Mouse (Mus musculus) left cerebral cortex, postnatal 36 days (tissue): ENCODE data around the gene Mcm10. TPM values are rescaled to one million over a fixed set of nuclear protein-coding genes. Genes with fewer than 3 reads are reported as not detected.

Experiments
- DNase-seq, 2 experiments: peaks; one replicate each; pipeline ENCODE4 v3.0.0; 2021 to 2022; ENCODE audit warnings: low spot score in 2 of 2, mixed read lengths in 1 of 2
- intact Hi-C: fragments of 180-260 bp; cut with DNase I; formaldehyde crosslinking; loops from one replicate; pipeline ENCODE4 v1.15.1; 2025
- total RNA-seq, 2 experiments: library from RNA; stranded (reverse); gene quantifications; 2 replicates each; pipeline ENCODE4 v1.2.3; 2021

Mcm10 gene
- total RNA-seq = under 1 TPM; 0.79 to 0.96 TPM

DNA sequence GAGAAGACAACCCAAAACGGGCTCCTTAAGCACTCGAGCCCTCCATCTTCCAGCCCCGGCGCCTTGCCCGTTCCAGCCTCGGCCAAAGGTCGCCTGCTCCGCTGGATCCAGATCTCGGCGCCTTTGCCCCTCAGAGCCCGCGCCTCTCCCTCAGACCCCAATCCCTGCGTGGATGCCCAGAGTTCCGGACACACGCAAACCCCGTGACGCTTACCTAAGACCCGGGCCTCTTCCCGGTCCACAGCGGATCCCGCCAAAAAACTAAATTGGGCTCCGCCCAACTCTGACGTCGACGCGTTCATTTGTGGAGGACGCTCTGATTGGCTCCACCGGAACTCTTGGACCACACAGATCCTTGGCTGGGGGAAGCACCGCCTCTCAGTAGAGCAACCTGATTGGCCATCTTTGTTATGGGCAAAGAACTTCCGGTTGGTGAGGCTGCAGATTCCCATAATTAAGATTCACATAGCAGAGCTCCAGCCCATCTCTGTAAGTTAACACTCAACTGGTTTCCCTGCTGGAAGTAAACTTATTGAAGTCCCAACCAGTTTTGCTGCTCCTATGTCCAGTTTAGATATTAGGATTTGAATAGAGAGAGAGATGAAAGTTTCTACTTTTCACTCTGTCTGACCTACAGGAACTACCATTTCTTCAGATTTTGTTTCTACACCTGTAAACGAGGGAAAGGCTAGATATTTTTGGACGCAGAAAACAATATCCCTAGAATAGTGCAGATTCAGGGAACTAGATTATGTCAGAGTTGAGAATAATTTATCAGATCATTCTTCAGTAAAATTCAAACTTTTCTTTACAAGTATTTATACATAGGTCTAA lies at the start of gene Mcm10:
Mcm10 (minus strand) TSS at position 301 of the 834 bp plus-strand sequence.
- intact Hi-C loops = no loop called here

DNA sequence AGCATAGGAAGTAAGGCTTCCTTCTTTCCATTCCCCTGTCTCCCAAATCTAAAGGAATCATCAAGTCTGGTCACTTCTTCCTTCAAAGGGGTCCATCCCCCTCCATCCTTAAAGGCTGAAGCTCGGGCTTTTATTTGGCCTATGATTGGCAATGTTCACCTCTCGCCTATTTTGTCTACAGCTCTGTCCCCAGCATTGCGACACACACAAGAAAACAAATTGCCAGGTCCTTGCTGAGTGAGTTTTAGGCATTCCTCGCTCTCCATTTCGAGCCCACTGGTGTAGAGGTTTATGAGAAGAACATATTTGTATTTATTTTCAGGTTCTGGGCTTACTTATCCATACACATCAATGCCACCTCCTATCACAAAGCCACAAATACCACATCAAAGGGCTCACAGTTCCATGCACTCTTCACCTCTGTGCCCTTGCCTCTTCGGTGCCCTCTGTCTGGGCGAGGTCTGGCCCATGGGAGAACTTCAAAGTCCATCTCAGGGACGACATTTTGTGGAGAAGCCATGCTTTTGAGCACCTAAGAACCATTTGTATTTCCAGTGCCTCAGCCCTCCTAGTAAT lies 48.6 kb upstream of the Mcm10 start:
- intact Hi-C loops = no loop called here

More for the DNA sequence above, at the start of gene Mcm10:
- DNase-seq = peak; percentile 82 to 88

DNA sequence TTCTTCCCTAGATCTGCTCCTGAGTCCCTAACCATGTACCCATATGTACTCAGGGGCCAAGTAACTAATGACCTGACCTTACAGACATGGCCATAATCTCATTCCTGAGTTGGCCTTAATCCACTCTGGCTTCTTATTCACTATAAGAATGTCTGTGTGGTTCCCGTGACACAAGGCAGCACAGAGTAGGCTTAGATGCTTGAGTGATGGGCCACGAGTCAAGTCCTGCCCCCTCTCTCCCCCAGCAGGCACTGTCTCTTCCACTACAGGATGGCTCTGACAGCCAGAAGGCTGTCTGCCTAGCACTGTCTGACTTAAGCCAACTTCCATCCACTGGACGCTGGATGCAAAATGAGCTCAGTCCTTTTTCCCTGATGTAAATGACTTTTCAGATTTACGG lies 47.4 kb upstream of the Mcm10 start:
- no peak for DNase-seq

More for the DNA sequence above, 48.6 kb upstream of the Mcm10 start:
- no peak for DNase-seq

DNA sequence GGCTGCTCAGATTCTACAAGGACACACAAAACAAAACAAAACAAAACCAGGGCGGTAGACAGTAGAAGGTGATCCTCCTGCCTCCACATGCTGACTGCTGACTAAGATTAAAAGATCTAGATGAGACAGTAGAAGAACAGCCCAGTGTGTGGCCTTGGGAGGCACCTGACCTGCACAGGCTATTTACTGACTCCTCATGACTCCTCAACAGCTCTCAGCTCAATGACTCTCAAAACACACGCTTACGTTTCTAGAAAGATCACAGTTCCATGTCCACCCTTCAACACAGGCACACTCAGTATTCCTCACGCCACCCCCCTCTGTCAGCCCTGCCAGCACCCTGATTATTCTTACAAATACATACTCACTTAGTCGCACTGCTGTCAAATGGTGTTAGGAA lies 45.8 kb upstream of the Mcm10 start:
- intact Hi-C loops = no loop called here
- no peak for DNase-seq

More for the DNA sequence above, 47.4 kb upstream of the Mcm10 start:
- intact Hi-C loops = no loop called here

DNA sequence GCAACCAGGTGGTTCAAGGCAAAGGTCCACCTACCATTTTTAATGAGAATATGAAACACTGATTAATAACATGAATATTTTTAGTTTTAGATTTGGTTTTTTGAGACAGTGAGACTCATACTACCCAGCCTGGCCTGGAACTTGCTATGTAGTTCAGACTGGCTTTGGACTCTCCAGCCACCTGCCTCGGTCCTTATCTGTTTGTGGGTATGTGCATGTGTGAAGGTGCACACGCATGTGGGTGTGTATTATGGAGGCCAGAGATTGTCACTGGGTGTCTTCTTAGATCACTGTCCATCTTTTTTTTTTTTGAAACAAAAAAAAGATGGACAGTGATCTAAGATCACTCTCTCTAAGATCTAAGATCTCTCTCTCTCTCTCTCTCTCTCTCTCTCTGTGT lies 38.0 kb upstream of the Mcm10 start:
- intact Hi-C loops = no loop called here
- DNase-seq = no peak

DNA sequence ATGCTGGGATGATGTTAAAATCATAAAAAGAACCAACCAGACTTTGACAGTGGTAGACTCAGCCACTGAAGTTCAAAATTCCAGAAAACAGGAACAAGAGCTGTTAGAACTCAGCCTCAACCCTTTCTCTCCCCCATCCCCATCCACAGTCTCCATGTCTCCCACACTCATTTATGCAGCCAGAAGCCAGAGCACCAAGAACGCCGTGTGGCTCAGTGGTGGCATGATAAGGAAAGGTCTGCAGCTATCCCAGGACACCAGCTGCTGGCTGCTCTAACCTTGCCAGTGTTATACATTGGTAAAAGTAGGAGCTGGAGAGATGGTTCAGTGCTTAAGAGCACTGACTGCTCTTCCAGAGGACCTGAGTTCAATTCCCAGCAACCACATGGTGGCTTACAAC lies 34.4 kb upstream of the Mcm10 start:
- intact Hi-C loops = no loop called here
- no peak for DNase-seq

DNA sequence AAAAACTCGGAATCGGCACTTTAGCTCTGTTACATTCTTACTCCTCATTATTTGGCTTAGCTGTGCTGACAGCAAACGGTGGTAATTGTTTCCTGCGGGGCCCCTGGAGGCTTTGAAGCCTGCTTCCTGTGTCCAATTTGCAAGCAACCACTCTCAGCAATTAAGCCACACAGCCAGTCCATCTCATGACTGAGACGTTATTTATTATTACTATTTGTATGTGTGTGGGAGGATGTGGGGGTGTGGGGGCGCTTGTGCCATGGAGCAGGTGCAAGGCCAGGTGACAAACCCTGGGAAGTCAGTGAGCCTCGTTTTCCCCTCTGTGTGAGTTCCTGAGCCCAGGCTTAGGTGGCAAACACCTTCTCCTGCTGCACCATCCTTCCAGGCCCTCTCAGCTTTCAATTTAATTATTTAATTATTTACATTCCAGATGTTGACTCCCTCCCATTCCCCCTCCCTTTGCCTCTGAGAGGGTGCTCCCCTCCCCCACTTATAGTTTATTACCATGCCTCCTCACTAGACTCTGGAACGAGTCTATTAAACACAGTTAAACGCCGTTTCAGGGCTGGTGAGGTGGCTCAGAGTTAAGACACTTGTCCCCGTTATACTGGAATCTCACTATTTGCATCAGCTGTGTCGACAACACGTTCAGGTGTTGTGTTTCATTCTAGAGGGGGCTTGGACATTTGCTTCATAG lies 32.8 kb upstream of the Mcm10 start:
- intact Hi-C loops = no loop called here
- DNase-seq = no peak

DNA sequence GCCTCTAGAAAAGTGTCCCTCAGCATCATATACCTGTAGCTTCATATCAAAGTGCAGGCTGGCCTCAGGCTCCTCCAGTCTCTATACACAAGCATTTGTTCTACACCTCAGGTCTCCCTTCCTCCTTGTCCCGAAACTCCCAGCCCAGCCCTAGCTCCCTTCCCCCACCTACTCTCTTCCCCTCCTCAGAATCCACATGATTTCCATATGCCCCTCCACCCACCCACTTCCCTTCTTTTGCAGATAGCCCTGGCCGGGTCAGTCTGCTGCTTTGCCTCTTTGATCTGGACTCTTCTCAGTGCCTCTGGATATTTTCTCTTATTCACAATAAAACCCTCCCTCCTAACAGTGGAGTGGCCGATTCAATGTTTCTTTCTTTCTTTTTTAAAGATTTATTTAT lies 31.7 kb upstream of the Mcm10 start:
- no peak for DNase-seq
- intact Hi-C loops = no loop called here

DNA sequence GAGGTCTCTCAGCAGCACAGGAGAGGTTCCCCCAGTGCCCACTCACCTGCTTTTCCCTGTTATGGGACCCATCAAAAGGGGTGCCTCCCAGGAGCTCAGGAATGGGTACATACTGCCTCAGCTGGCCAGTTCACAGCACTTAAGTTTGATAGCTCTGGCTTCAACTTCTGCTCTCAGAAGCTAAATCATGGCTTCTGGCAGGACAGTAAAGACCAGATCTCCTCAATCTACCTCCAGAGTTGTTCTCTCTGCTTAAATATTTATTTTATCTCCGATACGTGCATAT lies 30.8 kb upstream of the Mcm10 start:
- intact Hi-C loops = no loop called here
- DNase-seq = no peak

DNA sequence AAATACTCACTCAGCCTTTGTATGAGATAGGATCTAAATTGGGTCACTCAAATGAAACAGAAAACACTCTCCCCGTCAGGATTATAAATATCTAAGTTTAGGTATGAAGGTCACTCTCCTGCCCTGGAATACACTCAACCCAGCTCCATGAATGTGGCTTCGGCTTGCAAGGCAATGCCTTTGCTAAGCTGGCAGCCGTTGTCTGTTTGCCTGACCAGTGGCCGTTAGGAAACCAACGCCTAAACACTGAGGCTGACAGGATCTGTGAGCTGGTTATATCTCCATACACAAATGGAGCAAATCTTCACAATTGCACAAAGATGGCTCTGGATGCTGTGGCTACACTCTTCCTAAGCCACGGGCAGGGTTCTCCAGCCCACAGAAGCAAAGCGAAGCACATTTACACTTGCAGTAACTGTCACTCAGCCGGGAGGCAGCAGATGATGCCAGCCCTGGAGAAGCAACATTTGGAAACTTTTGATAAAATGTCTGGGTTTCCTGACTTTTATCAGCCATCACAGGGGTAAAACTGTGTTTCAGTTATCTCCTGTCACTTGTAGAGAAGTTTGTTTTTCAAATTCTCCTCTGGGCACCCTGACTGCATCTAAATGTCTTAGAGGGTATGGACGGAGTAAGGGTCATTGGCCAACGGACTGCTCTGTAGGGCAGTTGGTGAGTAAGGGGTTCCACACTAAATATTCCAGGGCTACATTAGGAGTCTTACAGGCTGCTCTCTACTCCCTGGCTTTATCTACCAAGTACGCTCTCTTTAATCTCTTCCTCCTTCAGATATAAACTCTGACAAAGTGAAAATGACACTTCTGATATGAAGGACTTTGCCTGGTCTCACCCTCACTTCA lies 30.3 kb upstream of the Mcm10 start:
- no peak for DNase-seq
- intact Hi-C loops = no loop called here

DNA sequence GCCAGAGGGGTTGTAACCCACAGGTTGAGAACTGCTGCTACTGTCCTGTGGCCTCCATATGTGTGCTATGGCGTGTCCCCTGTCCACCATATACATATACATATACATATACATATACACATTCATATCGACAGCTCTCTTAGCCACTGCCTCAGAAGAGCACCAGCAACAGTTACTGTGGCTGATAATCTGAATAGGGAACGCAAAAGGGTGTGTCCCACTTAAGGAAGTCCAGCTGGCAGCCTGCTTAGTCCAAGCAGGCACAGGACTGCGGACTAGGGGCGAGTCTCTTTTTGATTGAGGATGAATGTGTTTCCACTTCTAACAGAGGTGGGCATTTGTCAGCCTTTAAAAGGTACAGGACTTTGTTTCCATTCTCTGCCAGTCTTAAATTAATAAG lies 29.3 kb upstream of the Mcm10 start:
- DNase-seq = no peak
- intact Hi-C loops = no loop called here

DNA sequence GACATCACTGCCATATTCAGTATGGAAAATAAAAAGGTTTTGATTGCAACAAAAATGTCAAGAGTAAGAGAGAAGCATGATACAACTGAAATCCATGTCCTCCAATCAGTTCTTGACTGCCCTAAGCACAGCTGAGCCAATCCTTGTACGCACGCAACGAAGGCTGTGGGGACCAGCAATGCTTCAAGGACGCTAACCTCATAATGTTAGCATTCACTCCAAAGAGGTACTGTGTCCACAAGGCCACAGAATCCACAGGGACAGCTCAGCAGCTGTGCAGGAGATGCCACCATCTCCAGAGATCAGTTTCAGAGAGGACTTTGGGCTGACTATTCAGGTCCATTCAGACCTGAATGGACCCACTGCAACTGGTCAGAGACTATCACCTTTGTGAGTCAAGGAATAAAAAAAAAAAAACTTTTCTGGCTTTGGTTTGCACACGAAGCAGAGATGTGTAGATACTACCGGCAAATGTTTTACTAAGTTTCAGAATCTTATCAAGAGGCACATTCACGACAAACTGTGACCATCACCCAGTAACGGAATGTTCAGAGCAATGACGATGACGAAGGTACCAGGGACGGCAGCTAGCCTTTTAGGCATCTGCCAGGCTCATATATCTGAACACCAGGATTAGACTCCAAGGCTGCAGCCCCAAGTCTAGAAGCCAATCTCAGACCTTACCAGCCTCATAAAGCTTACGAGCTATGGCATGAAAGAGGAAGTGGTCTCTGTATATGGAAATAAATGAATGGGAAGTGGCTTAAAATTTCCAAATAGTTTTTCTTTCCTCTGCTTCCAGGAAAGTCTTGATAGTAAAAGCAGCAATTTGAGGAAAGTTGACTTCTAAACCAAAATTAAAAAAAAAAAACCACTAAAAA lies 27.9 kb upstream of the Mcm10 start:
- intact Hi-C loops = no loop called here

DNA sequence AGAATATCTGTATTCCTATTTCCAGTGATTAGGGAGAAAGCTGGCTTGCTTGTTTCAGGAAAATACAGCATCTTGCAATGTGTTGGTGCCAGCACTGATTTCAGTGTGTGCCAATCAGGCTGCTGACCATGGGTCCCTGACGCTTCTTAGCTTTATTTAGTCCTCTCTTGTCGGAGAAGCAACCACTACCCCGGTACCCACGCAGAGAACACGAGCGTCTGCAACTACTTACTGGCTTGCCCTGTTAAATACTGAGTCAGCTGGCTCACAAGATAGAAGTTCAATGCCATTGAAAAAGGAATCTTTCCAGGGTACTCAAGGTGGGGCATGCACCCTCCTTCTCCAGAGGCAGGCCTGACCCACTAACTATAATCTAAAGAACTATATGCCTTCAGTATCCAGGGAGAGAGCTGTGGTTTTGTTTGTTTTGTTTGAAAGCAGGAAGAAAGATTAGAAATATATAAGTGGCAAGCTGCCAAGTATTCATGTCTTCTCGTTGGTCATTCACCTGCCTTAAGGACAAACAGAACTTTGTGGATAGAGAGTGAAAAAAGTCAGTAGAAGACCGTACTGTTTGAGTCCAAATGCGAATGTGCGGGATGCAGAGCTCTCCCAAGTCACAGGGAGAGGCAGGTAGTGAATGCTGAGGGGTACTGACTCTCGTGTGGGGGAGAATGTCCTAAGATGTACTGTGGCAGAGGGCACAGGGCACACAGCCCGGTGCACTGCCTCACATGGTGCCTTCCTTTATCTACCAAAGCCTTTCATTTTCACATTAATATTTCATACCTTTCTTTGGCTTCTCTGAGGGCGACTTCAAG lies 27.0 kb upstream of the Mcm10 start:
- intact Hi-C loops = no loop called here
- no peak for DNase-seq

More for the DNA sequence above, 27.9 kb upstream of the Mcm10 start:
- DNase-seq = no peak

DNA sequence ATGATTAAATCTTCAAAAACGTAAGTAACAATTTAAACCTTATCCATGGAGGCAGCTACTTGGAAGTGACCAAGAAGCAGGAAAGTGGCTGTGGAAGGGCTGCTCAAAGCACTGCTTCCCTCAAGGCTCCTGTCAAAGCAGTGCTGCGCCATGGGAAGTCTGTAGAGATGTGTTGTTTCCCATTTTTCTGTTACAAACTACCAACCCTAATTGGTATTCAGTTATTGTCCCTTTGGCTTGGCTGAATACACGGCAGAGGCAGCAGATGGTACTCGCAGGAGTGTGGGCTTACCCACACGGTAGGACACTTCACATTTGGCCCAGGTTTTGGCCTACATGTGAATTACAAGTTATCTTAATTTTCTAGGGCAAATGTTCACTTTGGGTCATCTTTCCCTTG lies 25.7 kb upstream of the Mcm10 start:
- intact Hi-C loops = no loop called here
- DNase-seq = no peak

DNA sequence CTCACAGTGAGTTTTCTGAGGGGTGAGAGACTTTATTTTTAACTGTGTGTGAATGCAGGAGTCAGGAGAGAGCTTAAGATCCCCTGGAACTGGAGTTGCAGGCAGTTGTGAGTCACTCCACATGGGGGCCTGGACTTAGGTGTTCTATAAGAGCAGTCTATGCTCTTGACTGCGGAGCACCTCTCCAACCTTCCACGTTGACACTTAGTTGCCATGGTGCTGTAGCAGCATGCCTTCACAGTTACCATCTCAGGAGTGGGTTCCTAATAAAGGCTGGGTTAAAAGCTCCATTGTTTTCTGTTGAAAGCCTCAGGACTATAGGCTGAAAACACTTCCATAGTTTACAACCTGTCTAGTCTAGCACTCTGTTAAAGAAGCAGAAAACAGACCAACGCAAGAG lies 24.8 kb upstream of the Mcm10 start:
- DNase-seq = no peak
- intact Hi-C loops = no loop called here

DNA sequence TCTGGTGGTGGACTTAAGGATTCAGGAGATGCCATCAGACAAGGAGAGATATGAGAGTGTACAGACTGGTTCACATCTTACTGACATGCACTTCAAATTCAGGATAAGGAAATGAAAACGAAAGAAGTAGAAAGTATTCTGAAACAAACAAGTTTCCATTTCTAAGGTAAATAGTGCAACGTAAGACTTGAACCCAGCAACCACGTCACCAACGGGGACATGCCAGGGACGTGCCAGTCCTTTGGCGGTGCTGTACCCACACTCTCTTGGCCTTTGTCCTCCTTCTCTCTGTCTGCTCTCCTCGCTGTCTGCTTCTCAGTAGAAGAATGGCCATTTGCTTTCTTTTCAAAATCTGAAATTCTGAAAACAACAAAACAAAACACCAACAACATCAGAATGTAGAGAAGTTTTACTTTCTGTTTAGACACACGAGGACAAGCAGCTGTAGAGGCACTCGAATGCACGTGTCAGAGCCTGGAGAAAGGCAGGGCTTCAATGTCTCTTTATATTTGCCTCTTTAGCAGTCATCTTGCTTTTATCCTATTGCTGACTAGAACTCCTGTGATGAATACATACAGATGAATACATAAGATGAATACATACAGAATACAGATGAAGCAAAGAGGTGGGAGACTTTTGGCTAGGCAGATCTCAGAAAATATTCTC lies 24.0 kb upstream of the Mcm10 start:
- intact Hi-C loops = no loop called here
- no peak for DNase-seq

DNA sequence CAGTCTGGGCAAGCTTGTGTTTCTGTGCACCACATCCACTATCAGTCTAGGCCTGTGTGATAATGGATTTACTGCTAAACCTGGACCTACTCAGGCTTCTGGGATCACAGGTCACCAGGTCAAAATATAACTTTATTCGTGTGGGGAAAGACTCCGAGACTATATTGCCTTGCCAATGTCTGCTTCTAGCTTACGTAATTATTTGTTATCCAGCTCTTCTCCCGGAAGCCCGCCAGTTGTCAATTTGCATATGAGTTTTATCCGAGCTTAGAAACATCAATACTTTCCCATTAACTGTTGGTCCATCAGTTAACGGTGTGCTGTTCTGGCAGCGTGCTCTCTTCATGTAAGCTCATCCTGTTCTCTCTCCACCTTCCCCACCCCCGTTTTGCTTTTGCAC lies 22.6 kb upstream of the Mcm10 start:
- intact Hi-C loops = no loop called here
- no peak for DNase-seq

DNA sequence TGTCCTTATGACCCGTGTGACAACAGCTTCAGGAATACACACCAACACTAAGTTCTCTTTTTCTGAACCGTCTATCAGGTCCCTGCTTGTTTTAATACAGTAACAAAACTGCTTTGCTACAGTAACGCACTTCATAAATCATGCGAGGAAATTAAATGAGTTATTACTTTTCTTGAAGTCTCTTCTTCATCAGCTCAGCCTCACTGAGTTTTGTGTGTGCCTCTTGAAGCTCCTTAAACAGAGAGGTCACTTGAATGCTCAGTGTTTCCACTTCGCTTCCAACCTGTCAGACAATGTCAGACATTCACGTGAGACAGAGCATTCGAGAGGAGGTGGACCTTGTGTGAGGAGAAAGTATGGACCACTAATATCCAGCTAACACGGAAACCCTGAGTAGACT lies 22.2 kb upstream of the Mcm10 start:
- no peak for DNase-seq
- intact Hi-C loops = loop anchor here (5.0 kb wide), 1 partner anchor 118 kb away; the partner anchor contains the start of gene Phyh
